Mouse (Mus musculus) midbrain, postnatal 0 days (tissue): ENCODE data around the gene Rtl9. TPM values are rescaled to one million over a fixed set of nuclear protein-coding genes. Genes with fewer than 3 reads are reported as not detected.

Experiments used
- ATAC-seq: fragments of 200-750 bp; cut with Nextera tagmentation; 2 replicates; pipeline ENCODE4 v1.8.0; 2017; ENCODE audit warnings: moderate number of reproducible peaks, mild to moderate bottlenecking, moderate TSS enrichment, moderate library complexity; ENCODE audit not compliant: low FRiP score
- DNase-seq: peaks from one replicate; pipeline ENCODE4 v3.0.0-alpha.2; 2015; ENCODE audit warnings: low spot score
- H3K27ac ChIP-seq: fragments of 300-500 bp; sonication (generic); 2 replicates; pipeline ENCODE4 v1.5.1; 2014; ENCODE audit warnings: low read depth, mild to moderate bottlenecking, low read length, mixed read lengths
- H3K27me3 ChIP-seq: fragments of 300-500 bp; sonication (generic); 2 replicates; pipeline ENCODE4 v1.6.1; 2014; ENCODE audit warnings: low read length, control low read depth, mixed read lengths; ENCODE audit not compliant: insufficient read depth
- H3K36me3 ChIP-seq: fragments of 300-500 bp; sonication (generic); 2 replicates; pipeline ENCODE4 v1.6.1; 2014; ENCODE audit warnings: low read length, control low read depth, mixed read lengths; ENCODE audit not compliant: insufficient read depth
- H3K4me1 ChIP-seq: fragments of 300-500 bp; sonication (generic); 2 replicates; pipeline ENCODE4 v1.6.1; 2014; ENCODE audit warnings: mild to moderate bottlenecking, control low read depth, antibody characterized with exemption, low read length, mixed read lengths; ENCODE audit not compliant: insufficient read depth
- H3K4me2 ChIP-seq: fragments of 300-500 bp; sonication (generic); 2 replicates; pipeline ENCODE4 v1.6.1; 2014; ENCODE audit warnings: low read depth, mild to moderate bottlenecking, low read length, mixed read lengths; ENCODE audit not compliant: poor library complexity, severe bottlenecking
- H3K4me3 ChIP-seq: fragments of 300-500 bp; sonication (generic); 2 replicates; pipeline ENCODE4 v1.5.1; 2014; ENCODE audit warnings: low read depth, mild to moderate bottlenecking, low read length, moderate library complexity
- H3K9ac ChIP-seq: fragments of 300-500 bp; sonication (generic); replicated peaks from 2 replicates; pipeline ENCODE4 v1.6.1; 2014; ENCODE audit warnings: mild to moderate bottlenecking, low read length, moderate library complexity, mixed read lengths; ENCODE audit not compliant: poor library complexity, severe bottlenecking
- H3K9me3 ChIP-seq: fragments of 300-500 bp; sonication (generic); 2 replicates; pipeline ENCODE4 v1.6.1; 2016; ENCODE audit warnings: low read length, control low read depth
- CTCF ChIP-seq: IDR thresholded peaks from 2 replicates; pipeline ENCODE4 v1.5.1; 2016; ENCODE audit warnings: antibody characterized with exemption, mild to moderate bottlenecking
- WGBS: fragments of 180-500 bp; shearing (Covaris S2); extraction: QIAGEN DNeasy Blood & Tissue Kit; methylation state at CpG from one replicate; pipeline ENCODE4 v1.1.7; 2014; 5-methylcytosine and 5-hydroxymethylcytosine counted together
- polyA plus RNA-seq: library from polyadenylated mRNA; unstranded; fragments of >200 nt; fragmentation: Nextera tagmentation; extraction: Ambion mirVana; gene quantifications from 2 replicates; pipeline ENCODE4 v1.2.1, GENCODE M21; 2015
- total RNA-seq: library from RNA; depleted of rRNA; stranded (reverse); fragments of >200 nt; gene quantifications from 2 replicates; pipeline ENCODE4 v1.2.3, GENCODE M21; 2014

The Rtl9 gene
- total and polyA plus RNA-seq, 2 experiments from 2014 or later, result 1.4 to 3.5 TPM

DNA sequence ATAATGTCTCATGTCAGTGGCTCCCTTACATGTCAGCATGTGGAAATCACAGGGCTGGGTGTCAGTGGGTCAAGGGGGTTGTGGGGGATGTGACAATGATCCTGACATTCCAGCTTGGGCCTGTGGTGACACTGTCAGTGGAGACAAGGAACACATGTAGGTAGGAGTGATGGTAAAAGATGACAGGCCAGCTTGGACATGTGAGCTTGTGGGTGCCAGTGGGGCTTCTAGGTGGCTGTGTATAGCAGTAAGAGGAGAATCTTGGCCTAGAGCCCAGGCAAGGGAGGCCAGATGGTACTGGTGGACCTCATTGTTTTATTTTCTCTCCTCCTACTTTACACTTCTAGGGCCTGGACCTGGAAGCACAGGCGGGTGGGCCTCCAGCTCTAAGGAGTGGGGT, 16.7 kb upstream of the Rtl9 start:
- no peak overlapping the region for H3K27ac ChIP-seq
- no peak overlapping the region for H3K4me2 ChIP-seq
- WGBS, result 67% methylated on average over 1 of the region's 1 CpGs
- peaks cover 8% of the 10 kb centered on the region; the same call in 1 of the 2 replicates for H3K27me3 ChIP-seq
- ATAC-seq (no peak), DNase-seq (no peak)
- H3K9me3 ChIP-seq, result no peaks in the 10 kb centered on the region
- H3K9ac ChIP-seq, result no peak overlapping the region
- H3K4me1 ChIP-seq, result 0 out of 2 replicates have a peak, but pooled peaks cover 3% of the 10 kb centered on the region
- no peak for TF ChIP-seq CTCF
- no peak overlapping the region for H3K4me3 ChIP-seq
- H3K36me3 ChIP-seq, result no peaks in the 10 kb centered on the region

DNA sequence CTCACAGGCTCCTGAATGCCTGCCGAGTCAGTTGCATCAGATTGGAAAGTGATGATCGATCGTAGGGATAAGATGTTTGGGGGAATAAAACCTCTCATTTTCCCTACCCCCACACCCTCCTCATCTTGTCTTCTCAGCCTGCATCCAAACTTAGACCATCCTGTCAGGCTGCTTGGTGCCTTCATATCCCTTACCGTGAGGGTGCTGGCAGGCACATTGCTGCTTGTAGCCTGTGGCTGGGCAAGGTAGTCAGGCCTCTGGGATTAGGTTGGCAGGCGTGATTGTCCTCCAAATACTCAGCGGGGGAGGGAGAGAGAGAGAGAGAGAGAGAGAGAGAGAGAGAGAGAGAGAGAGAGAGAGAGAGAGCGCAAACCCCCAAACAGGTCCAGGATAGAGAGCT, 11.2 kb upstream of the Rtl9 start:
- Histone ChIP-seq H3K36me3 (no peaks in the 10 kb centered on the region), H3K9ac (no peak overlapping the region), H3K4me3 (no peak overlapping the region), H3K27ac (no peak overlapping the region), H3K4me1 (no peaks in the 10 kb centered on the region), H3K4me2 (no peak overlapping the region), H3K27me3 (peaks cover 3% of the 10 kb centered on the region; the same call in 1 of the 2 replicates), H3K9me3 (no peaks in the 10 kb centered on the region)
- WGBS, result 63% methylated on average over 7 of the region's 7 CpGs
- no peak for ATAC-seq
- DNase-seq, result no peak
- no peak for TF ChIP-seq CTCF

DNA sequence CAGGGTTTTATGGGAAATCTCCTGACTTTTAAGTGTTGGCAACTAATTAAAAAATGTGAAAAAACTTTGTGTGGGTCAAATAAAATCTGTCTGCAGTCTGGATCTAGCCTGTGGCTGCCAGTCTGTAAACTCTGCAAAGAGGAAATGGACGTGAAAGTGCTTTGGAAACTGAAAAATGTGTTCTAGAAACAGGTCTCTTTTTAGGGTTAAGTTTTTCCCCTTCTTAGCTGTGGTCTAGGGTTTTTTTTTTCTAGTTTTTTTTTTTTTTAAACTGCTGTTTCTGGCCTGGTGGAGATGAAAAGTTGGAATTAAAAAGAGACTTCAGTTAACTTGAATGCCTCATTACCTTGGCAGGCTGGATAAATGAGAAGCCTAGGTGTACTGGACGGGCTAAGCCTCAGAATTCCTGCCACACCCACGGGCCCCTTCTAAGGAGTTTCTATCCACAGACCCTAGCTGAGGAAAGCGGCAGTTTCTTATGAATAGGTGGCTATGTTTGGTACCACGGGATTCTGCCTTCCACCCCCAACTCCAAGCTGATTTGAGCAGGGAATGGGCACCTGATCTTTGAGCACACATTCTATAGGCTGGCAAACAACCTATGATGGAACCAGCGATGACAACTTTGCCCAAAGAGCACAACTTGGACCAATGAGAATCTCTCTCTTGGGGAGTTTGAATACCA, 8.3 kb upstream of the Rtl9 start:
- no peak overlapping the region for H3K27ac ChIP-seq
- TF ChIP-seq CTCF, result no peak
- no peaks in the 10 kb centered on the region for H3K4me1 ChIP-seq
- peaks cover 3% of the 10 kb centered on the region; the same call in 1 of the 2 replicates for H3K27me3 ChIP-seq
- H3K4me2 ChIP-seq, result no peak overlapping the region
- ATAC-seq (no peak), DNase-seq (no peak)
- H3K9me3 ChIP-seq, result no peaks in the 10 kb centered on the region
- H3K9ac ChIP-seq, result no peak overlapping the region
- 67% methylated on average over 6 of the region's 6 CpGs for WGBS
- no peak overlapping the region for H3K4me3 ChIP-seq
- no peaks in the 10 kb centered on the region for H3K36me3 ChIP-seq

DNA sequence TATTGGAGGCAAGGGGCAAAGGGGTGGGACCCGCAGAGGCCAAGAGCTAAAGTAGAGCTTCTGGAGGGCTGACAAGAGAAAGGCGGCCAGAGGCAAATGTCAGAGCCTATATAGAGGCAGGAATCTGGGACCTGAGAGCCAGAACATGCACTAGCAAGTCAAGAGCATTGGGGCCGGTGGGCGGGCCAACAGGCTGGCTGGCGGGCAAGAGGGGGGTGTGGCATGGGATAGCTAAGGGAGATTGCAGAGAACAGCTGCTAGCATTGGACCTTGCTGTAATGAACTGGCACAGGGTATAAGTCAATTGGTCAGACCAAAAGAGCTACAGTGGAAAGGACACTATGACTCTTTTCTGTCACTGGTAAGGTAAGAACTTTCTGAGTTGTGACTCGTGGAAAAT, 1.8 kb upstream of the Rtl9 start:
- DNase-seq, result no peak
- Histone ChIP-seq H3K4me3 (no peak overlapping the region), H3K27ac (no peak overlapping the region), H3K4me2 (no peak overlapping the region), H3K36me3 (no peaks in the 10 kb centered on the region), H3K9me3 (no peaks in the 10 kb centered on the region), H3K9ac (no peak overlapping the region), H3K4me1 (no peaks in the 10 kb centered on the region), H3K27me3 (no peaks in the 10 kb centered on the region)
- ATAC-seq, result no peak
- TF ChIP-seq CTCF, result no peak
- 71% methylated on average over 6 of the region's 6 CpGs for WGBS

DNA sequence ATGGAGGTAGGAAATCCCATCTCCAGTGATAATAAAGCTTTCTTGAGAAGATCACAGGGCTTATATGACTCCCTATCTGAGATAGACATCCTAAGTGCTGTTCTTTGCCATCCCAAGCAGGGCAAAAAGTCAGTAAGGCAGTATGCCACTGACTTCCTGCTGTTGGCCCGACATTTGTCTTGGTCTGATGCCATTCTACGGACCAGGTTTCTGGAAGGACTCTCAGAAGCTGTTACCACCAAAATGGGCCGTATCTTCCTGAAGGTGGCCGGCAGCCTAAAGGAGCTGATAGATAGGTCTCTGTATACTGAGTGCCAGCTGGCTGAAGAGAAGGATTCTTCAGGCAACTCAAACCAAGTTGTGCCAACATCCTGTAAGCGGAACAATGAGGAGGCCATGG, 3.8 kb downstream of the Rtl9 start:
- DNase-seq, result no peak
- H3K4me1 ChIP-seq, result no peaks in the 10 kb centered on the region
- H3K9ac ChIP-seq, result no peak overlapping the region
- H3K4me2 ChIP-seq, result no peak overlapping the region
- H3K4me3 ChIP-seq, result no peak overlapping the region
- no peak for ATAC-seq
- 88% methylated on average over 5 of the region's 5 CpGs for WGBS
- no peak for TF ChIP-seq CTCF
- H3K36me3 ChIP-seq, result no peaks in the 10 kb centered on the region
- H3K9me3 ChIP-seq, result no peaks in the 10 kb centered on the region
- no peaks in the 10 kb centered on the region for H3K27me3 ChIP-seq
- no peak overlapping the region for H3K27ac ChIP-seq

DNA sequence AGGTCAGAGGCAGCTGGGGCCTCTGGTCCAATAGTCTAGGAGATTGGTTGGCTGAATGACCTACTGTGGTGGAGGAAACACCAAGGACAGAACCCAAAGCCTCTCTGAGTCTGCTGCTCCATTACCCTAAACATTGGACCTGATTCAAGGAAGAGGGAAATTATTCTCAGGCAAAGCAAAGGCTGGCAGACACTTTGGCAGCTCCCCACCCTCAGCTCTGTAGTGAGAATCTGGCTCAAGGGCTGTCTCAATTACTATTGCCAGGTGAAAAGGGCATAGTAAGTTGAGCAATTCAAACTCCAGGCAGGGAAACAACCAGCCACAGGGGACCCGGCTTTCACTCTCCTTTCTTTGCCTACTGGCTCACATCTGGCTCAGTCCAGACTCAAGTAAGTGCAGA, 6.5 kb downstream of the Rtl9 start:
- Histone ChIP-seq H3K27ac (no peak overlapping the region), H3K9ac (no peak overlapping the region), H3K4me1 (no peaks in the 10 kb centered on the region), H3K4me2 (no peak overlapping the region), H3K36me3 (no peaks in the 10 kb centered on the region), H3K27me3 (no peaks in the 10 kb centered on the region), H3K9me3 (no peaks in the 10 kb centered on the region), H3K4me3 (no peak overlapping the region)
- 100% methylated on average over 1 of the region's 1 CpGs for WGBS
- DNase-seq, result no peak
- ATAC-seq, result no peak
- TF ChIP-seq CTCF, result no peak
